Mouse (Mus musculus): ENCODE measurements around the gene Ccnt1.
A peak's percentile ranks its signal among the peaks of the same experiment; 100 is the strongest.
"Not testable (repeated sequence)": the region's sequence is repeated elsewhere in the genome, so short reads cannot be mapped to it uniquely, and the experiment has no call there.

Ccnt1 gene

DNA sequence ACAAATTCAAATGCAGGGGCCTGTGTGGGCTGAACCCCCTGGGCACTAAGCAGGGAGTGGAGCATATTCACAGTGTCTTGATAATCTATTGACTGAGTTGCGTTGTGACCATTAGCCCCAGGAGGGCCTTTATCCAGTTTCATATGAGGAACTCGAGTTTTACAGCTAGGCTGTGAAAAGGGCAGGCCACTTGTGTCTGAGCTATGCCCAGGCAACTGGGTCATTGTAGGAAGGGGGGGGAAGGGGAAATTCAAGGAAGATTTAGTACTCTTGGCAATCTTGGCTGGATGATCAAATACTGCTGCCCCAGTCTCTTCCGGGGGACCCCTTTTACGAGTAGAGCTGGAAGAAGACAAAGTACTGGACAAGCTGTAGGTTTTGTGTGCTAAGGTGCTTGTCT lies 27.4 kb downstream of the Ccnt1 start:
- DNase-seq (ENCODE audit: low read depth, low spot score) = no peak

DNA sequence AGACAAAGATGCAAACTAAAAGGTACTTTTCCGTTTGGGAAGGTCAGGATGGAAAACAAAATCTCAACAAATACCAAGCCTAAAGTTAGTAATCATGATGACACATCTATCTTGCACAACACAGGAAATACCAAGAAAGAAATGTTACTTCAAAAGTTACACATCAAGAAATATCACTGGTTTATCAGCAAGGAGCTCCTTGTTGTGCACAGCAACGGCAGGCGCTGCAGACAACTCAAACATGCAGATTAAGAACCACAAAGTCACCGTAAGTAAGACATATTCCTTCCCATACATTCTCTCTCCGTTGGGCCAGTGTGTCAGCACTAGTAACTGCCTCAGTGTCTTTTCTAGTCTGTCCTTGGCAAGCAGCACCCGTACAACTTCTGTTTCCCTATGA lies 29.7 kb downstream of the Ccnt1 start:
- DNase-seq (ENCODE audit: low read depth, low spot score) = no peak

DNA sequence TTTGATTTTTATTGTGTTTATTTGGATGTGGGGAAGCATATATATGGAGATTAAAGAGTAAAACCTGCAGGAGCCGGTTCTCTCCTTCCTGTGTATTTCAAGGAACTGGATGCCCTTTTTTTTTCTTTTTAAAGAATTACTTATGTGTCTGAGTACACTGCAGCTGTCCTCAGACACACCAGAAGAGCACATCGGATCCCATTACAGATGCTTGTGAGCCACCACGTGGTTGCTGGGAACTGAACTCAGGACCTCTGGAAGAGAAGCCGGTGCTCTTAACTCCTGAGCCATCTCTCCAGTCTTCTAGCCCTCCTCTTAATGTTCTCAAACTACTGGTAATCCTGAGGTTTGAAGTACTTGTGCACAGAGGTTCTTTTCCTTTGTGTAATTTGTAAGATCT lies 32.8 kb downstream of the Ccnt1 start:
- no peak for DNase-seq (ENCODE audit: low read depth, low spot score)

DNA sequence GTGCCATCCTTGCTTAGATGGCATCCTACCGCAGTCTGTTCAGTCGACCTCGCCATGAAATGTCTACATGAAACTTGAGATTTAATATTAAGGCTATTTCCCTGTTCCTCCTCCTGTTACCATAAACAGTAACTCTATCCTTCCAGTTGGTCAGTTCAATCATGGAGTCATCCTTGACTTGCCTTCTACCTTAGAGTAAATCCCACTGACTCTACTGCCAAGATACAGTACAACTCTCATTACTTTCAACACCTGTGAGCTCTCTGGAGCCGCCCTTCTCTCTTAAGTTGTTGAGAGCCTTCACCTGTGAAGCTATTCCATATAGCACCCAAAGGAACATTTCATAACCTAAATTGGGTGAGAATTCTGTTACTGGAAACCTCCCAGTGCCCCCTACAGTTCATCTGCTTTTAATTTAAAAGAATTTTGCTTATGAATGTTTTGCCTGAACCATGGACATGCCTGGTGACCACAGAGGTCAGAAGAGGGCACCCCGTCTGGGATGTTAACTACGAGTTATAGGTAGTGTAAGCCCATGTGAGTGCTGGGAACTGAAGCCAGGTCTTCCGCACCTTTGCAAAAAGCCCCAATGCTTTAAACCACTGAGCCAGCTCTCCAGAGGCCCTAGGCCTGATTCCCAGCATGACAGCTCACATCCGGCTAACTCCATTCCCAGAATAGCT lies 33.8 kb downstream of the Ccnt1 start:
- DNase-seq (ENCODE audit: low read depth, low spot score) = no peak

DNA sequence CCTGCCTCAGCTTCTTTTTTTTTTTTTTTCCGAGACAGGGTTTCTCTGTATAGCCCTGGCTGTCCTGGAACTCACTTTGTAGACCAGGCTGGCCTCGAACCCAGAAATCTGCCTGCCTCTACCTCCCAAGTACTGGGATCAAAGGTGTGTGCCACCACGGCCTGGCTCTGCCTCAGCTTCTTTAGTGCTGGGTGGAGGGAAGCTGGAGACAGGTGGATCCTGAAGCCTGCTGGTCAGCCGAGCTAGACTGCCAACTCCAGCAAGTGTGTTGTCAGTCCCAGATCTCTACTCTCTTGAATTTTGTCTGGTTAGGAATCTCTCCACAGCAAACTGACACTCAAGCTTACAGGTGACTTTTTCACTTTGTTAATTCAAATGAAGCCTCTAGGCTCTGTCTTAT lies 34.8 kb downstream of the Ccnt1 start:
- no peak for DNase-seq (ENCODE audit: low read depth, low spot score)

DNA sequence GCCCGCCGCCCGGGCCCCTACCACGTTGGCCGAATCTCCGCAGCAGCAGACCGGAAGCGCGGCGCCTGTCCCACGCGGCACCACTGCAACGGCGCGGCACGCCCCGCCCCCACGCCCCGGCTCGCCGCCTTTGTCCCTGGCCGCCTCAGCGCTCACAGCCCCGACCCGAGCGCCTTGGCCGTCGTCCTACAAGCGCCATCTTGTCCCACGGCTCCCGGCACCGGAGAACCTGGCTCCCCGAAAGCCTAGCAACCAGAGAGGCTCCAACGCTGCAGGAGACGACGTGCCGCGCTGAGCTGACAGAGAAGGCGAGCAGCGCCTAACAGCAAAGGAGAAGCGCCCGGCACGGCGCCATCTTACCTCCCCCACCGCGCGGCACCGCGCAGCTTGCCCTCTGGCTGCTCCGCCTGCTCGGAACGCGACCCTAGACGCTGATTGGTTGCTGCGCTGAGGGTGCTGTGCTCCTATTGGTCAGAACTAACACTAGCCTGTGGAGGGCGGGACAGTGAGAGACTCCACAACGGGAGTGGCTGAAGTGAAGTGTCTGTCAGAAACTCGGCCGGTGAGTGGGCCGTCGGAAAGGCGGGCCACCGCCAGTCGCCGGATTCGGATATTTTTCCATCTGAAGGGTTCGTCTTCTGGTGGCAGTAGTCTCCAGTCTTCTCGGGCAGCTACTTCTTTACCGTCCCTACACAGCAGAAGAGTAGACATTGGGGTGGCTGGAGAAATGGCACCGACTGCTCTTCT lies 36.7 kb downstream of the Ccnt1 start, which contains the start of gene Kansl2:
Kansl2 (minus strand) TSS at position 384 of the 747 bp plus-strand sequence.
- DNase-seq (ENCODE audit: low read depth, low spot score) = peak; percentile 100

DNA sequence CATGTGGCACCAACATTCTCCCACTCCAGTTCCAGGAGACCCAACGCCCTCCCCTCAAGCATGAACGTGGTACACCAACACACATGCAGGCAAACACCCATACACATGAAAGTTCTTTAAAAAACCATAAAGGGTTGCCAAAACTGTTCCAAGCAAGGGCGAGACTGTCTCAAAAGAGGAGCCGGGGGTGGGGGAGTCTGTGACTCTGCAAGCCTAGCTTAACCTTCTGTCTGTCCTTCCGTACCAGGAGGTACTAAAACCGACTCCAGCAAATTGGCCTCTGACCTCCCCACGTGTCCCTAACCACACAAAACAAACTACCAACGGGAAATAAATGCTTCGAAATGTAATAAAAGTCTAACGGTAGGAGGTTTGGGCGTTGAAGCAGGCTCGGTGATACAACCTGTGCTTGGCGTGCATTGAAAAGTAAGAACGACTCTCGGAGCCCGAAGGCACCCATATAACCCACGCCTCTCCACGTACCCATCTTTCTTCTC lies 37.6 kb downstream of the Ccnt1 start:
- no peak for DNase-seq (ENCODE audit: low read depth, low spot score)

DNA sequence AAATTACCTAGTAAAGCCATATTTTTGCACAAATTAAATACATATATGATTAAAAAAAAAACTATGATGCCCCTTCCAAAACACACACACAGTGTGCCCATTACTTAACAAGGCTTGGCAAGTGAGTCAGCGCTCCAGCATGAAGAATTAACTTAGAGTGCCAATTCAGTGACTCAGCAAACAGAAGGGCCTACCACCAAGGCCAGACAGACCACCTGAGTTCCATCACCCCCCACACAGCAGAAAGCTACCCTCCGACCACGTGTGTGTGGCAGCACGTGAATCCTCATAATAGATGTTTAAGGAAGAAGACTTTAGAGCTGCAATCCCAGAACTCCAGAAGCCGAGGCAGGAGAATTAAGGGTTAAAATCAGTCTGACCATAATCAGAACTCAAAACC lies 38.4 kb downstream of the Ccnt1 start:
- peak; percentile 73 for DNase-seq (ENCODE audit: low read depth, low spot score)

DNA sequence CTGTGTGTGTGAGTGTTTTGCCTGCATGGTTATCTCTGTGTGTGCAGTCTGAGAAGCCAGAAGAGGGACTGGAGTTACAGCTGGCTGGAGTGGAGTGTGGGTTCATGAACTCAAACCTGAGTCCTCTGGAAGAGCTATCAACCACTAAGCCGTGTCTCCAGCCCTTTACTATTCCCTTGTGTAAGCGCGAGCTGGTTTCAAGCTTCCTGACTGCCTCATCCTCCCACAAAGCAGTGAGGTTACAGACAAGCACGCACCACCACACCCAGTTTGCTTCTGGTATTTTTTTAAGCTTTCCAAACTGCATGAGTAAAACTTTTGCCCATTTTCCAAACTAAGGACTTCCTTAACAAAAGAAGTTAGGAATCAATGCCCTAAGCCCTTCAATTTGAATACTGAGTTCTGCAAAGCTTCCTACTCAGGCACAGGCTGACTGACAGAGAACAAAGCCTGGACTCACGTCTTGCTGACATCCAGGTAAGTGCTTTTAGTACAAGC lies 42.6 kb downstream of the Ccnt1 start:
- no peak for DNase-seq (ENCODE audit: low read depth, low spot score)

DNA sequence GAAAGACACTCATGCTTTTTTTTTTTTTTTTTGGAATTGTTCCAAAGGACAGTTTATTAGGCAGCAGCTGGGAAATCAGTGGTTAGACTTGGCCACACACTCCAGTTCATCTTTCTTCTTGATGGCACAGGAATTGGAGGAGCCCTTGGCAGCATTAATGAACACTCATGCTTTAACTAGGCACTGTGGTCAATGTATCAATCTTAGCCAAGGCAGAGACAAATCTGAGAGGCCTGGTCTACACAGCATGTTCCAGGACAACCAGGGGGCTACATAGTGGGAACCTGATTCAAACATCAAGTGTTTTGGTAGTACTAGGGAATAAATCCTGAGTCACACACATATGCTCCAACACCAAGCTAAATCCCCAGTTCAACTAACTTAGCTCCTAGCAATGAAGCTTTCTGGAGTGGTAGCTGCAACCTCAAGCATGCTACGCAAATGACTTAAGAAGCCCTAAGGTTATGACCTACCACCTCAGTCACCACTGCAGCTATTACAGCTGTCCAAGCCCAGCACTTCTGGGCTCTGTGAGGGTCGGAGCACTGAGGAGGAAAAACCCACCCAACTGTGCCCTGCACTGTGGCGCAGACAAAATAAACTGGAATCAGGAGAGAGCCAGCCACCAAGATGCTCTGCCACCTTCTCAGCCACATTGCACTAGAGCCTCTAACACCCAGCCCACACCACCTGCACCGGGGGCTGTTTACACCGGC lies 43.5 kb downstream of the Ccnt1 start:
- DNase-seq (ENCODE audit: low read depth, low spot score) = no peak

DNA sequence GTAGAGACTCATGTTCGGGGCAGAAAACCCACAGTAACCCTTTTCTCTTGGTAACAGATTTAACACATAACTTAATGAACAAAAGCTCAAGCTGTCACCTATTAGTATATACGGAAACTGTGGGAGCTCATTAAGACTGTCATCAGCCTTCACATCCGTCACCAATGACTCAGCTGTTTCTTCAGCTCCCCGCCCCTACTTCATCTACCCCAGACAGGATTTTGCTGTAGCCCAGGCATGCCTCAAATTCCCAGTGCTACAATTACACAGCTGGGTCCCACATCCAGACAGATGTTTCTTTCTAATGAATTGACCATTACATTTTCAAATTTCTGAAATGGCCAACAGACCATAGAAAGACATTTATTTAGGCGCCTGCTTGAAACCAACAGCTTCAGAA lies 44.7 kb downstream of the Ccnt1 start:
- DNase-seq (ENCODE audit: low read depth, low spot score) = peak; percentile 61

DNA sequence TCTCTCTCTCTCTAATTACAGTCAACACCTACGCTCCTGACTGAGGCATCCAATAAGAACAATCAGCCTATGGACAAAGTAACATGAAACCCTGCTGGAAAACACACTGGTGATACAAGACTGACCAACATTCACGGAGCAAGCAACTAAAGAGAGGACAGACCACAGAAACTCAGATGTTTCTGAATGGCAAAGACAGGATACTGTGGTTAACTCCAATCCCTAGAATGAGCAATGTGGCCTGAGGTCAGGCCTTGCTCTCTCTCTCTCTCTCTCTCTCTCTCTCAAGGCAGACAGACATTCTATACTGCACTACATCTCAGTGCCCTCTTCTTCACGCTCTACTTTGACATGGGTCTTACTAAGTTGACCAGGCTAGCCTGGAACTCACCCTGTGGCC lies 49.5 kb downstream of the Ccnt1 start:
- DNase-seq (ENCODE audit: low read depth, low spot score) = no peak

DNA sequence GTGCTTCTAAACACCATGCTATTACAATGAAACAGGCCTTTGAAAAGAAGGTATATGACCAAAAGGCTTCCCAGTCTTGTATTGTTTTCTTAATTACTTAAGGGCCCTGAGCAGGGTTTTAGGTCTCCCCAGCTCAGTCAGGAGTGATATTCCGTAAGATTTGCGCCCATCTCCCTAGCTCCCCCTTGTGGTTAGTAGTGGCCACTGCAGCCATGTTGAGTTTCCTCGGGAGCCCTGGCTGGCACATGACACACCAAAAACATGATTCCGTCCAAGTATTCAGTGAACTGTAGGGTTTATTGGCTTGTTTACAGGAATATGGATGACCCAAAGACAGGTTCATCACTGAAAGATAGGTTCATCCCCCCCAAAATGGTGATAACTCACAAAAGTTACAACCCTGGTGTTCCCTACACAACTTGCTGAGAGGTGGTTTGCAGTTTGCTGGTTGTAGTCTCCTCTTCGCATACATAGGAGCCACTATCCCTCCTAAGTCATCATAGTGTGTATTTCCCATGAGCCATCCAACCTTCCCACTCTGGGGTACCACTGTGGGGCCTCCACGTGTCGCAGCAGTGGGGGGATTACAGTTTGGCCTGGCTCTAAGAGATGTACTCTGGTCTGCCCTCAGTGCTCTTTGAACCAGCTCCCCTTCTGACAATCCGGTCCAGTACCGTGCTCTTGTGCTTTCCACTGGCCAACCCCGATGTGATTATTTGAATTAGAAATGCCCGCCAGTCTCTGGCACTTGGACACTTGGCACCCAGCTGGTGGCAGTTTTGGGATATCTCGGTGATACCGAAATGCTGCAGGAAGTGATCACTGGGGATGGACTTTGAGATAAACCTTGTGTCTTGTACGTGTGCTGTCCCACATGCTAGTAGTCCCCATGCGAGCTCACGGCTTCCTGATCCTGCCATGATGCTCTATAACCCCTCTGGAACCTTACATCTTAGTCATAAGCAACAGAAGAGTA lies 53.1 kb downstream of the Ccnt1 start:
- DNase-seq (ENCODE audit: low read depth, low spot score) = peak; percentile 63

DNA sequence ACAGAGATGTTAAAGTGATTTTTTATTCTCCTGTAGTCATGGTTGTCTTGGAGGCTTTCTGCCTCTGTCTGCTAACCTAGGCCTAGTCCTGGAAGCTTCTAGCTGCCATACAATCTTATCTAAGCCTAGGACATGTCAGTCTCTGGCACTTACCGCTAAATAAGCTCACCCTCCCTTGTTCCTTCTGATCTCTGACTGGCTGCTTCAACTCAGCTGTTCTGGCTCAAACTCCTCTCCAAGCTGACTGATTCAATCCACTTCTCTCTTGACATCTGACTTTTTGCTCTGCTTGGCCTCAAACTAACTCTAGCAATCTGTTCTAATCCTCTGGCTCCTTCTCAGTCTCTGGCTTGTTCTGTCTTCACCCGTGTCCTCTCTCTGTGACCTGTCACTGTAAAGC lies 55.9 kb downstream of the Ccnt1 start:
- not testable (repeated sequence) for DNase-seq (ENCODE audit: low read depth, low spot score)

DNA sequence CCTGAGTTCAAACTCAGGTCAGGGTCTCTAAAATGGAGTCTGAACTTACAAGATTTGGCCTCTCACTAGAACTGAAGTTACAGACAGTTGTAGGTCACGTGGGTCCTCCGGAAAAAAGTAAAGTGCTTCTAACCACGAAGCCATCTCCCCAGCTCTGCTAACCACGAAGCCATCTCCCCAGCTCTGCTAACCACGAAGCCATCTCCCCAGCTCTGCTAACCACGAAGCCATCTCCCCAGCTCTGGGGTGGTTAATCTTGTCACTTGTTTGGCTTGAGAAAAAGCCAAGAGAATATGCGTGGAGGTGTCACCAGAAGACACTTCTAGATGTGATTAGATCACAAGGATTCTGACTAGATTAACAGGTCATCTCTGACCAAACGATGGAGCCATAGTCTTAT lies 56.6 kb downstream of the Ccnt1 start:
- DNase-seq (ENCODE audit: low read depth, low spot score) = no peak

DNA sequence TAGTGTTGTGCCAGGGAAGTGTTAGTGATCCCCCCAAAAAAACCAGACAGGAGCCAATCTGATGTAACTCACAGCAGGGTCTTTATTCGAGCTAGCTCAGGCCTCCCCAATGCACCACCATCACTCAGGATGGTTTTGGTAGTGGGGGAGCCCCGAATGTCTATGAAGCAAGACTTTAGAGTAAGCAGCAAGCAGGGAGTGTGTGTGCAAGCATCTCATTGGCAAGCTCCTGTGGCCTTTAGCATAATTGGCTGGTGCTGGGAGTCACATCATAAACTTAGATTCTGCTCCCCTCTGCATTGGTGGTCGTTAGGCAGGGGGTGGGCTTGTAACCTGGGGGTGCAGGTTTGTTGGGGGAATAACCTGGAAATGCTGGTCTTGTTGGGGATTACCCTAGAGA lies 57.0 kb downstream of the Ccnt1 start:
- DNase-seq (ENCODE audit: low read depth, low spot score) = not testable (repeated sequence)

DNA sequence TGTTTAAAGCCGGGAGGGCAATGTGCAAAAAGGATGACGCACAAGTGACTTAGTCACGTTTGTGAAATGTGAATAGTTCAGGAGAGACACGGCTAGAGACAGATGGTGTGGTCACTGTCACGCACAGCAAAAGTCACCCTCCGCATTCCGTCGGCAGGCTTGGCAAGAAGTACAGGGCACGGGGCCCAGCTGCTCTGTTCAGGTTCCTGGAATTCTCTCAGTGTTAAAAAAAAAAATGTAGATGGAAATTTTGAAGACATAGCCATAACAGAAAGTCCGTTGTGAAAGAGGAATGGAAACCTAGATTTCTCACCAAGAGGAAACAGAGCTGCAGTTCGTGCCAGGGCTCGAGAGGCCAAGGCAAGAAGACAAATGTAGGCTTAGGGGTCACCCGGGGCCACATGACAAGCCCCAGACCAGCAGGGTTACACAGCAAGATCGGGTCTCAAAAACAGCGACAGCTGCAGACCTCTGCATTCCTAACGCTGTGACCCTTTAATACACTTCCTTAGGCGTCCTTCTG lies 57.9 kb downstream of the Ccnt1 start:
- peak; percentile 87 for DNase-seq (ENCODE audit: low read depth, low spot score)

DNA sequence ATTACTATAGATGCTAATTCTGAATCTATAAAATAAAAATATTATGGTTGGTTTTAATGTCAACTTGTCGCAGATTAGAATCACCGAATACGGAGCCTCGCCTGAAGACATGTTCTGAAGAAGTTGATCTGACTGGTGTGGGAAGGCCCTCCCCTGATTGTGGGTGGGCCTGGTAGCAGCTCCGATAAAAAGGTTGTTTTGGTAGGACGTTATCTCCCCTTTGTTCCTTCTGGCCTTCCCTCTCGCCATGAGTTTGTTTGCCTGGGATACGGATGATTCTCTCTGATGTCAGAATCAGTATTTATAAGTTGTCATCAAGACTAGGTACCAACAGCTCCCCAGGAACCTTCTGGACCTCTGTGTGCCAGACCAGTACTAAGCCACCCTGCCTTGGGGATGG lies 58.5 kb downstream of the Ccnt1 start:
- DNase-seq (ENCODE audit: low read depth, low spot score) = no peak

DNA sequence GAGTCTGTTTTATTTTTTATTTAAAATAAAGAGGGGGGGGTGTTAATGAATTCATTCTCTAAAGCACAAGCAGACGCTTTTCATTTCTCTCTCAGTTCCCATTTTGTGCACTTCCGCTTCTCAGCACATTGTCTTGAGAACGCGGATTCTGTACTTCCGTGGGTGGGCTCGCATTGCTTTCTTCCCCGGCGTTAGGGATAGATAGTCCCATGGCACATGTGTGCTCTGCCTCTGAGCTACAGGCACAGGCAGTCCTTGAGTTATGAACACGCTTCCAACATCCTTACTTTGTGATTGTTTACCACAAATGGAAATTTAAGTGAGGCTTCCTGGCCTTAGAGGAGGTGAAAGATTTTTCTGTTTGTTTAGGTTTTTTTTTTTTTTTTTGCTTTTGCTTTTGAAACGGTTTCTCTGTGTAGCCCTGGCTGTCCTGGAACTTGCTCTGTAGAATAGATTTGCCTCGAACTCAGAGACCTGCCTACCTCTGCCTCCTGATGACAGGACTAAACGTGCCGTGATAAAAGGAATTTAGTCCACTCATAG lies 59.3 kb downstream of the Ccnt1 start:
- DNase-seq (ENCODE audit: low read depth, low spot score) = peak; percentile 43
